Mouse (Mus musculus) lung, postnatal 25 days (tissue): ENCODE measurements around the gene Zc3h18.
A peak's percentile ranks its signal among the peaks of the same experiment; 100 is the strongest.

Source experiments
- DNase-seq: peaks from one replicate; pipeline ENCODE4 v3.0.0; 2022; ENCODE audit warnings: low spot score

Zc3h18 gene

GRCm38 (mm10) chr8:122376365-122377231, at the start of gene Zc3h18:
TSS of gene Zc3h18 (plus strand) at chr8:122376609.
- DNase-seq, result peak; percentile 99

GRCm38 (mm10) chr8:122329072-122329471, 47.3 kb upstream of the Zc3h18 start:
- no peak for DNase-seq

GRCm38 (mm10) chr8:122329553-122330239, 46.7 kb upstream of the Zc3h18 start:
- DNase-seq, result no peak

DNA sequence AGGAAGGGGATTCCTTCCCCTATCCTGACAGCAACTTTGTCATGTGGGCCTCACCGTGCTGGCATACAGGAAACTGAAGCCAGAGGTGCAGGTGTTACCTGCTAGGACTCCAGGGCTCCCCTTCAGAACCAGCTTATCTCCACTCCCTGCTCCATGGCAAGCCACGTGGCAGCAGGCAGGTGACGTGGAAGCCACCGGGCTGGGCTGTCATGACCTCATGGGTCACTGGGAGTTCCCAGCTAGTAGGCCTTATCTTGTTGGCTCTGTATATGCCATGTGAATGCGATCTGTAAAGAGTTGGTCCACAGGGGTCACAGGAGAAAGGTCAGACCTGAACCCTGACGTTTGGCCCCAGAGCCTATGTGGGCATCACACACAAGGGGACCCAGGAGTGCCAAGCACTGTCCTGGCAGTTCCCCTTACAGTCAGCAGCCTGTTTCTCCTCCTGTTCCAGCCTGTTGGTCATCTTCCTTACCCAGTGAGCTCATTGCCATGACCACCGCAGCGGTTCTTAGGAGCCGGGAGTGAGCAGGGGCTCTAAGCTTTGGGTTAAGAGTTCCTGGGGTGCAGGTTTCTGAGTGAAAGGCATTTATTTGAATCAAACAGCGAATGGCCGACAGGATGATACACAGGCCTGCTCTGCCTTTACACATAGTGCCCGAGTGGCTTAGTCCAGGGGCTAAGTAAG, 45.8 kb upstream of the Zc3h18 start:
- DNase-seq, result no peak

DNA sequence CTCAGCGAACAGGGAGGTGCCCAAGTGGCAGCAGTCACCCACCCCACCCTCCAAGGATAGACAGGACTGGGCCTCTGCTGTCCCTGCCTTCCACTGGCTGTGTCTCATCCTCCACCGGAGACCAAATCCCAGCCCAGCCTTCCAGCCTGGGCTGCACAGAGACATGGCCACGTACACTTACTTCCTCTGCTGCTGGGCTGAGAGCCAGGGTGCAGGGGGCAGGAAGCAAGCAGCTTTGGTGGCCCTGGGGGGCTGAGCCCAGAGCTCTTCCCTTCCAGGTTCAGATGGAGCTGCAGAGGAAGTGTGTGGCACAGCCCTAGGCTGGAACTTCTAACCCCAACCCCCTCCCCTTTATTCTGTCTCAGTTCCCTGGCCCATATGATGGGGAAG, 45.3 kb upstream of the Zc3h18 start:
- peak; percentile 66 for DNase-seq

GRCm38 (mm10) chr8:122332753-122333506, 43.5 kb upstream of the Zc3h18 start:
- peak; percentile 86 for DNase-seq

DNA sequence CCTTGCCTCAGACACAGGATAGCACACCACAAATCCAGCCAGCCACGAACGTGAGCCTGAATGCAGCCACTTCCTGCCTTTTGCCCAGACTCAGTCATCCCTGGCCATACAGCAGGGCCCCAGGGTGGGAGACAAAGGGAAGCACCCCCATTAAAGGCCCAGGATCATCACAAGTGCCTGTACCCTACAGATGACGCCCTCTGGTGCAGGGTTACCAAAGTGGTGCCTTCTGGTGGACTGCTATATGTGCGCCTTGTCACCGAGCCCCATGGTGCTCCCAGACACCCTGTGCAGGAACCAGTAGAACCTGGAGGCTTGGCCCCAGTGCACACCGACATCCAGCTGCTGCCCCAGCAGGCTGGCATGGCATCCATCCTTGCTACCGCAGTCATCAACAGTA, 42.9 kb upstream of the Zc3h18 start:
- no peak for DNase-seq

DNA sequence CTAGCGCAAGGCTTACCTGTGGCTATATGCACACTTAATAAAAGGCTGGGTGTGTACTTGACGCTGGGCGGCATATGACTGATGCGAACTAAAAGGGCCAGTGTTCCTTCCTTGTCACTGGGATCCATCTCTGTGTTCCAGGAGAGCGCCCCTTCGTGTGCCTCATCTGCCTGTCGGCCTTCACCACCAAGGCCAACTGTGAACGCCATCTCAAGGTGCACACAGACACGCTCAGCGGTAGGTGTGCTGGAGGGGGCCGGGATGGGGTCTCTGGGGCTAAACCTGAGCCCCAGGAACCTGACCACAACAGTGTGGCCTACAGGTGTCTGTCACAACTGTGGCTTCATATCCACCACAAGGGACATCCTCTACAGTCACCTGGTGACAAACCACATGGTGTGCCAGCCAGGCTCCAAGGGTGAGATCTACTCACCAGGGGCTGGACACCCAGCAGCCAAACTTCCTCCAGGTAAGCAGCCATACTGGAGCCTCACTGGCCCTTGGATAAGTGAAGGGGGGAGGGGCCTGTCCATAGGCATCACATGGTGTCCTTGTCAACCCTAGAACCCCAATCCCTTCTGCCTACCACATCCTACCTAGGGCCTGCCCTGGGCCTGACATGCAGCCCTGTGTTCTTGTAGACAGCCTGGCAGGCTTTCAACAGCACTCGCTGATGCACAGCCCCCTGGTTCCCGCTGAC, 41.5 kb upstream of the Zc3h18 start:
- no peak for DNase-seq

- DNase-seq, result peak; percentile 55
Measured at GRCm38 (mm10) chr8:122335638-122336250, 40.7 kb upstream of the Zc3h18 start.

DNA sequence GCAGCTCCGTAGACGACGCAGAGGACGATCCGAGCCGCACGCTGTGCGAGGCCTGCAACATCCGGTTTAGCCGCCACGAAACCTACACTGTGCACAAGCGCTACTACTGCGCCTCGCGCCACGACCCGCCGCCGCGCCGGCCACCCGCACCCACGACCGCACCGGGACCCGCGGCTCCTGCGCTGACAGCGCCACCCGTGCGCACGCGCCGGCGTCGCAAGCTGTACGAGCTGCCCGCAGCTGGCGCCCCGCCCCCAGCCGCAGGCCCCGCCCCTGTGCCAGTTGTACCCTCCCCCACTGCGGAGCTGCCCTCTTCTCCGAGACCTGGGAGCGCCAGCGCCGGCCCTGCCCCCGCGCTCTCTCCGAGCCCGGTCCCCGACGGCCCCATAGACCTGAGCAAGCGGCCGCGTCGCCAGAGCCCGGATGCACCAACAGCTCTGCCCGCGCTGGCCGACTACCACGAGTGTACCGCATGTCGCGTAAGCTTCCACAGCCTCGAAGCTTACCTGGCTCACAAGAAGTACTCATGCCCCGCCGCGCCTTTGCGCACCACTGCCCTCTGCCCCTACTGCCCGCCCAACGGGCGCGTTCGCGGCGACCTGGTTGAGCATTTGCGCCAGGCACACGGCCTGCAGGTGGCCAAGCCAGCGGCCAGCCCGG, 40.0 kb upstream of the Zc3h18 start:
- DNase-seq, result no peak

GRCm38 (mm10) chr8:122338852-122339251, 37.6 kb upstream of the Zc3h18 start:
- no peak for DNase-seq

DNA sequence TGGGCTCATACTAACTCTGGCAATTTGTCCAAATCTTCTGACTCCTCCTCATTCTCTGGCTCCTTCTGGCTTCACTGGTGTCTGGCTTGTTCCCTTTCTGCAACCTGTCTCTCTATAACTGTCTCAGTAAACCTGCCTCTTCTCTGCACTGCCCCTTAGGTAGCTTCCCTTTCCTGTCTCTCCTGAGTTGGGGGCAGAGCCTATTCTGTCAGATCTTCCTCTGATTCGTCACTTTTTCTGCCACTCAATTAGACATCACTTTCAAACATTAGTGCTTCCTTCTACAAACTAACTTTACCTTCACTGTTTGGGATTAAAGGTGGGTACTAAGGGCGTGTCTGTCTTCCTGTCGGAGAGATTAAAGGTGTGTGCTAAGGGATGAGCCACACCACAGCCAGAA, 35.6 kb upstream of the Zc3h18 start:
- DNase-seq, result no peak

DNA sequence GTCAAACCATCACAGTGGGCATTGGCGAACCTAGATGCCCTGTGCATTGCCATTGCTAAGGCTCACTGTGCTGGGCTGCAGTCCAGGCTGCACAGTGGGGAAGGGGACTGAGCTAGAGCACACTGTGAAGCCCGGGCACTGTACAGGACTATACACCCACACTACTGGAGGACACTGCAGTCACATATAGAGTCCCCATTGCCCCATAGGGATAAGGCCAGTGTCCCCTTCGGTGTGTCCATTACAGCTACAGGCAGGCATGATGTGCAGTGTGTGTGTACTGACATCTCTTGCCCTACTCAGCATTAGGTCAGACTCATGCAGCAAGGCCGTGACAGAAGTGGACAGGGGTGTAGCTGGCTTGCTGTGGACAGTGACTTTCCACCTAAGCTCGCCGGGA, 34.6 kb upstream of the Zc3h18 start:
- DNase-seq, result no peak

DNA sequence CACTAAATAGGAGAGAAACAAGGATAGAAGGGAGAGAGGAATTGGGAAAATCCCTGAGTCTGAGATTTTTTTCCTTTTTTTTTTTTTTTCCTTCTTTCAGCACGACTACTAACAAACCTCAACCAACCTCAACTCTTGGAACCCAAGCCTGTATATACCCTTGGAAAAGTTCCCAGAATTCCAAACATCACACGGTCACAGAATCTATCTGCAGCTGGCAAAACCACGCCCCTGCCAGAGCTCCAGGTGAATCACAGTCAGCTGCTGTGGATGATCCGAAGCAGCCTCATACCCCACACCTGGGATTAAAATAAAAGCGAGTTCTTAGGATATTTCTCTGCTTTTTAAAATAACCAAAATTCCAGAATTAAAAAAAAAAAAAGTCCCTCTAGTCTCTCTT, 34.0 kb upstream of the Zc3h18 start:
- DNase-seq, result no peak

DNA sequence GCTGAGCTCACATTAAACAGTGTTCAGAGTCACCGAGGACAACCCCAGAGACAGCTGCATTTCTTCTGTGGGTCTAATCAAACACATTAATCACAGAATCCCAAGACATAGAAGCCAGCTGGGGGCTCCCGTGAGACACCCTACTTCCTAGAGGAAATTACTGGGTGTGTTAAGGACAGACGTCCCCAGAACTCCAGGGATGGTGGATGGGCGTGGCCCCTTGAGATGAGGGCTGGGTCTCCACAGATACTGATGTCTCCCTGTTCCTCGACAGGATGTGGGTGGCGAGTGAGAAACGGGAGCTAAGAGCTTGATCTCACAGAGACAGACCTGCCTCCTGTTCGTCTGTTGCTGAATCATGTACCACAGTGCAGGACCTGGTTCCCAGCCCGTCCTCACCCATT, 33.6 kb upstream of the Zc3h18 start:
- DNase-seq, result no peak

- DNase-seq, result no peak
Measured at GRCm38 (mm10) chr8:122343341-122343740, 33.1 kb upstream of the Zc3h18 start.

DNA sequence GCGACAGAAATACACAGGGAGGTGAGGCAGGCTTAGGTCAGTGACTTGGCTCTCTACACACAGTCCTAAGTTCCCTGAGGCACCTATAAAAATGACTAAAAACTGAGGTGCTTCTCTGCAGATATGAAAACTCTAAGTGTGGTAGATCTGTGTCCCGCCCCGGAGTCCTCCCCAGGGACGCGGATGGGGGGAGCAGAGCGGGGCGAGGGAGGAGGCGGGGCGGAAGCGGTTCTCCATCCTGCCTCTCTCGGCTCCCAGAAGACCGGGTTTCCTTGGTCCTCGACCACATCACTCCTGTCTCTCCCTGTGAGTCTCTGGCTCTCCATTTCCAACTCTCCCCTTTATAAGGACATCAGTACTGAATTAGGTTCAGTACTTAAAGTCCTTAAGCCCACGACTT, 32.7 kb upstream of the Zc3h18 start:
- DNase-seq, result no peak

DNA sequence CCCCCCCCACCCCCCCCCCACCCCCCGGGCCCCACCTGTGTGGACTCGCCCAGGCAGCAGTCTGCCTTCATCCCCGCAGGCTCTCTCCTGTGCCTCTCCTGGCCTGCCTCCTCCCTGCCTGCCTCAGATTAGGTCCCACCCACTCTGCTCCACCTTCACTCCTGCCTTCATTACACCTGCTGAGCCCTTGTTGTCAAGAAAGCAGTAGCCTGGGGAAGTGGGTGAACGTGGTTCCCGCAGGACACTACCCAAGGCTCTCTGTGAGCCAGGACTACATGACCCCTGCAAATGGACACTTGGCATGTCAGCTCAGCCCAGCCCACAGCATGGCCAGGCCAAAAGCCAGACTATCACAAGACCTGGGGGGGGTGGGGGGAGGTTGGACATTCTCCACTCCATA, 32.2 kb upstream of the Zc3h18 start:
- no peak for DNase-seq

GRCm38 (mm10) chr8:122345181-122346095, 31.0 kb upstream of the Zc3h18 start:
- no peak for DNase-seq
